Mouse (Mus musculus) spleen, adult 2 months (tissue): ENCODE measurements around the gene Ndufa4l2.

Source experiments
- CTCF ChIP-seq: fragments of 200-500 bp; IDR thresholded peaks from 2 replicates; pipeline ENCODE4 v1.5.1; 2011; ENCODE audit warnings: mild to moderate bottlenecking, inconsistent platforms; ENCODE audit not compliant: insufficient read depth, insufficient read length, insufficient replicate concordance; ENCODE audit errors: extremely low read depth
- POLR2A ChIP-seq: fragments of 200-500 bp; IDR thresholded peaks from 2 replicates; pipeline ENCODE4 v1.6.1; 2011; ENCODE audit warnings: low read depth, low read length, inconsistent platforms

DNA sequence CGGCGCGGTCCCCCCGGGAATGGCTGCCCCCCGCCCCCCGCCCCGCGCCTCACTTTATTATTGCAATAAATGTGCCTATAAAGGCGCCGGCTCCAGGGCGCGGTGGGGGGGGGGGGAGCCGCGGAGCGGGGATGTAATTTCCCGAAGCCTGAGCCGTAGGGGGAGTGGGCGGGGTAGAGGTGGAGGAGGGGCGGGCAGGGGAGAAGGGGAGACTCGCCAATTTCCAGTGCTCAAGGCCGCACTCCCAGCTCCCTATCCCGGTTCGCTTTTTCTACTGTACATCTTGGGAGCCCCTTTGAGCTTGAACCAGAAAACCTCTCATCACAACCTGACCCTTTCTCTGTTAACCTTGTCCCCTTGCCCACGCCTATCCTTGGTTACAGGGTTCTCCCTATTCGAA, 16.2 kb downstream of the Ndufa4l2 start:
- TF ChIP-seq CTCF (no peak), POLR2A (no peak)
